Comparison of ENCODE assay signal across 21 mouse cellular contexts in genomic region chr6:60642251-60642650, GRCm38 (mm10).
A peak's percentile ranks its signal among the peaks of the same experiment; 100 is the strongest.
DNase-seq lines count a peak whose midpoint lies in the region; TF ChIP-seq lines count a peak whose summit lies in the region.
"Had no signal": no experiment of that assay in that cellular context is flagged by ENCODE, and none has a peak within 500 bp of the region (broad histone marks: within the 10 kb centered on the region; RNA-seq: fewer than 3 reads in every experiment).

No protein-coding gene starts in this region.

- H3K4me1 ChIP-seq in ES-Bruce4 (ENCODE audit: control insufficient read depth, insufficient read depth, low read length) (peaks cover 4% of the 10 kb centered on the region), ES-E14 (ENCODE audit: control insufficient read depth in 2 of 2, insufficient read depth in 2 of 2, low read length in 2 of 2, poor library complexity in 1 of 2) (peaks cover 7 to 11% of the 10 kb centered on the region in 2 experiments)
- H3K4me1 ChIP-seq: embryonic facial prominence, embryonic 13.5 days; embryonic facial prominence, embryonic 15.5 days; forebrain, embryonic 10.5 days; forebrain, embryonic 12.5 days had no signal

- no peak for TF ChIP-seq CTCF in ES-Bruce4 (IDR thresholded peaks at IDR 0.05; ENCODE audit: low read depth, low read length)

- in situ Hi-C loops in ES-E14 (cut with MboI; ENCODE audit: low sequenced_read_pairs in 2 of 2, unreplicated experiment in 2 of 2): no loop called here

- peak overlapping the region; percentile 51 for H3K27ac ChIP-seq in ES-Bruce4 (ENCODE audit: insufficient read depth, low read length)
- no peak overlapping the region; the same call in 1 of the 2 replicates for H3K27ac ChIP-seq in ES-E14 (ENCODE audit: insufficient read depth, low read depth, low read length, poor library complexity, severe bottlenecking)
- H3K27ac ChIP-seq: embryonic facial prominence, embryonic 13.5 days; embryonic facial prominence, embryonic 15.5 days; forebrain, embryonic 10.5 days; forebrain, embryonic 12.5 days had no signal

- H3K4me3 ChIP-seq in ES-Bruce4 (ENCODE audit: low read depth, low read length) (no peak overlapping the region), ES-E14 (ENCODE audit: insufficient read depth in 1 of 2, low read depth in 1 of 2, low read length in 2 of 2, poor library complexity in 1 of 2, severe bottlenecking in 1 of 2) (no peak overlapping the region)
- H3K4me3 ChIP-seq: embryonic facial prominence, embryonic 13.5 days; embryonic facial prominence, embryonic 15.5 days; erythroblast, embryonic 14.5 days; forebrain, embryonic 10.5 days; forebrain, embryonic 12.5 days had no signal

- no peaks in the 10 kb centered on the region for H3K36me3 ChIP-seq in ES-Bruce4 (ENCODE audit: control insufficient read depth, insufficient read depth, low read length, poor library complexity, severe bottlenecking)
- H3K36me3 ChIP-seq in ES-E14 (ENCODE audit: control insufficient read depth, insufficient read depth, low read length, poor library complexity, severe bottlenecking): no peaks in the 10 kb centered on the region
- H3K36me3 ChIP-seq: embryonic facial prominence, embryonic 13.5 days; embryonic facial prominence, embryonic 15.5 days; forebrain, embryonic 10.5 days; forebrain, embryonic 12.5 days had no signal

- TF ChIP-seq POLR2A in ES-Bruce4 (IDR thresholded peaks at IDR 0.05; ENCODE audit: insufficient read depth, low read length): no peak

- H3K9me3 ChIP-seq in ES-Bruce4 (replicated peaks; ENCODE audit: control insufficient read depth, insufficient read depth, low read length, poor library complexity, severe bottlenecking) (no peaks in the 10 kb centered on the region; the same call in 1 of the 2 replicates), ES-E14 (ENCODE audit: control insufficient read depth, insufficient read depth, low read depth, low read length) (no peaks in the 10 kb centered on the region)
- H3K9me3 ChIP-seq: embryonic facial prominence, embryonic 13.5 days; embryonic facial prominence, embryonic 15.5 days; forebrain, embryonic 10.5 days; forebrain, embryonic 12.5 days had no signal

- no peak overlapping the region for H3K9ac ChIP-seq in ES-Bruce4 (ENCODE audit: low read depth, poor library complexity, severe bottlenecking)
- no peak overlapping the region for H3K9ac ChIP-seq in ES-E14 (ENCODE audit: insufficient read depth, low read depth, low read length, poor library complexity, severe bottlenecking)
- H3K9ac ChIP-seq: embryonic facial prominence, embryonic 13.5 days; embryonic facial prominence, embryonic 15.5 days; forebrain, embryonic 12.5 days had no signal

- no peaks in the 10 kb centered on the region for H3K27me3 ChIP-seq in ES-Bruce4 (ENCODE audit: control insufficient read depth, insufficient read depth, low read length, poor library complexity, severe bottlenecking)
- H3K27me3 ChIP-seq: CH12.LX; embryonic facial prominence, embryonic 13.5 days; embryonic facial prominence, embryonic 15.5 days; forebrain, embryonic 12.5 days had no signal

- TF ChIP-seq EP300 in ES-Bruce4 (IDR thresholded peaks at IDR 0.05; ENCODE audit: insufficient read depth, low read depth, low read length): no peak

- peak; percentile 37 for DNase-seq in ES-E14 (ENCODE audit: low read depth, low spot score)
- DNase-seq in ZHBTc4 (ENCODE audit: low read depth, low spot score): peak; percentile 77
- no peak for DNase-seq in layer of hippocampus, adult 9-10 months (ENCODE audit: low spot score)
- DNase-seq in T-cell, adult 2 months (ENCODE audit: low spot score): no peak
- DNase-seq: adrenal gland, adult 8-10 months; adrenal gland, postnatal 14 days; adrenal gland, postnatal 36 days; B cell, adult 2 months; cerebellum, adult 11-12 months; cerebellum, adult 2 months; cerebellum, adult 9-10 months; cerebellum, postnatal 10 days; cerebellum, postnatal 36 days; embryo, embryonic 11 days had no signal

TF ChIP-seq in ES-E14, 5 proteins besides CTCF, POLR2A, EP300 and RAD21:
- TF ChIP-seq MAFK (IDR thresholded peaks at IDR 0.05; ENCODE audit: insufficient read depth, low read depth, low read length): no peak
- no peak for TF ChIP-seq CHD2 (IDR thresholded peaks at IDR 0.05; ENCODE audit: low read depth, low read length)
- no peak for TF ChIP-seq ZC3H11A (IDR thresholded peaks at IDR 0.05; ENCODE audit: borderline replicate concordance, low read depth, low read length)
- TF ChIP-seq ZNF384 (IDR thresholded peaks at IDR 0.05; ENCODE audit: low read depth, low read length): no peak
- no peak for TF ChIP-seq HCFC1 (IDR thresholded peaks at IDR 0.05; ENCODE audit: borderline replicate concordance, insufficient read depth, low read length)
TF ChIP-seq in ES-E14: peak in this region for 0.

Comparison
In these comparisons a context has a peak if more than half of its experiments do, and no peak if none do; other contexts are left out.
1. DNase-seq: peak in ES-E14 (single experiment) and ZHBTc4 (single experiment); none in layer of hippocampus, adult 9-10 months (single experiment) and T-cell, adult 2 months (single experiment).